Mouse (Mus musculus) hindbrain, embryonic 11.5 days (tissue): ENCODE measurements at regions not wholly inside any gene's neighbourhood (a gene's known extent, or its start where the extent isn't known, plus 50 kb on each side); places are given as distances from the start of the nearest gene placed in this dataset.
"Not testable (repeated sequence)": the region's sequence is repeated elsewhere in the genome, so short reads cannot be mapped to it uniquely, and the experiment has no call there.

Experiments used
- ATAC-seq: fragments of 200-750 bp; cut with Nextera tagmentation; 2 replicates; pipeline ENCODE4 v1.8.0; 2017; ENCODE audit warnings: mild to moderate bottlenecking, moderate TSS enrichment, moderate library complexity; ENCODE audit not compliant: low FRiP score
- DNase-seq: peaks from one replicate; pipeline ENCODE4 v3.0.0-alpha.2; 2015; ENCODE audit warnings: low spot score
- H3K27ac ChIP-seq: fragments of 300-500 bp; sonication (generic); 2 replicates; pipeline ENCODE4 v1.5.1; 2014; ENCODE audit warnings: mild to moderate bottlenecking, low read depth, low read length
- H3K27me3 ChIP-seq: fragments of 300-500 bp; sonication (generic); 2 replicates; pipeline ENCODE4 v1.6.1; 2014; ENCODE audit warnings: mild to moderate bottlenecking, low read length, moderate library complexity, mixed read lengths; ENCODE audit not compliant: control insufficient read depth, insufficient read depth
- H3K36me3 ChIP-seq: fragments of 300-500 bp; sonication (generic); 2 replicates; pipeline ENCODE4 v1.6.1; 2014; ENCODE audit warnings: mild to moderate bottlenecking, low read length, moderate library complexity, mixed read lengths; ENCODE audit not compliant: control insufficient read depth, insufficient read depth
- H3K4me1 ChIP-seq: fragments of 300-500 bp; sonication (generic); replicated peaks from 2 replicates; pipeline ENCODE4 v1.6.1; 2014; ENCODE audit warnings: low read length, mixed read lengths; ENCODE audit not compliant: control insufficient read depth, insufficient read depth
- H3K4me2 ChIP-seq: fragments of 300-500 bp; sonication (generic); replicated peaks from 2 replicates; pipeline ENCODE4 v1.6.1; 2014; ENCODE audit warnings: mild to moderate bottlenecking, low read depth, low read length
- H3K4me3 ChIP-seq: fragments of 300-500 bp; sonication (generic); 2 replicates; pipeline ENCODE4 v1.5.1; 2014; ENCODE audit warnings: low read depth, low read length
- H3K9ac ChIP-seq: fragments of 300-500 bp; sonication (generic); 2 replicates; pipeline ENCODE4 v1.6.1; 2014; ENCODE audit warnings: low read depth, low read length
- H3K9me3 ChIP-seq: fragments of 300-500 bp; sonication (generic); 2 replicates; pipeline ENCODE4 v1.6.1; 2016; ENCODE audit warnings: low read length; ENCODE audit not compliant: control insufficient read depth
- WGBS: fragments of 180-500 bp; shearing (Covaris S2); extraction: QIAGEN DNeasy Blood & Tissue Kit; methylation state at CpG from one replicate; pipeline ENCODE4 v1.1.7; 2014; 5-methylcytosine and 5-hydroxymethylcytosine counted together

GRCm38 (mm10) chr10:103984287-103984956, 158.4 kb upstream of the Gm21293 start:
- Histone ChIP-seq H3K27me3 (no peaks in the 10 kb centered on the region), H3K4me2 (no peak overlapping the region), H3K27ac (no peak overlapping the region), H3K9me3 (no peaks in the 10 kb centered on the region), H3K4me1 (no peaks in the 10 kb centered on the region), H3K9ac (no peak overlapping the region), H3K4me3 (no peak overlapping the region), H3K36me3 (no peaks in the 10 kb centered on the region)
- WGBS = 59% methylated on average over 1 of the region's 1 CpGs
- ATAC-seq (no peak), DNase-seq (no peak)

GRCm38 (mm10) chr10:104019540-104019939, 123.2 kb upstream of the Gm21293 start:
- Histone ChIP-seq H3K4me1 (no peaks in the 10 kb centered on the region), H3K27me3 (no peaks in the 10 kb centered on the region), H3K4me3 (no peak overlapping the region), H3K27ac (no peak overlapping the region), H3K4me2 (no peak overlapping the region), H3K9ac (no peak overlapping the region), H3K36me3 (no peaks in the 10 kb centered on the region), H3K9me3 (no peaks in the 10 kb centered on the region)
- DNase-seq (no peak), ATAC-seq (no peak)

- Histone ChIP-seq H3K27ac (no peak overlapping the region), H3K4me3 (no peak overlapping the region), H3K36me3 (no peaks in the 10 kb centered on the region), H3K4me2 (no peak overlapping the region), H3K27me3 (no peaks in the 10 kb centered on the region), H3K9me3 (no peaks in the 10 kb centered on the region), H3K4me1 (no peaks in the 10 kb centered on the region), H3K9ac (no peak overlapping the region)
- ATAC-seq (no peak), DNase-seq (no peak)
Measured at GRCm38 (mm10) chr10:104021593-104021992, 121.2 kb upstream of the Gm21293 start.

GRCm38 (mm10) chr10:104028162-104028561, 114.6 kb upstream of the Gm21293 start:
- no peak for ATAC-seq
- H3K4me3 ChIP-seq = no peak overlapping the region
- no peaks in the 10 kb centered on the region for H3K4me1 ChIP-seq
- H3K4me2 ChIP-seq = no peak overlapping the region
- WGBS = 54% methylated on average over 1 of the region's 1 CpGs
- no peaks in the 10 kb centered on the region for H3K27me3 ChIP-seq
- no peaks in the 10 kb centered on the region for H3K36me3 ChIP-seq
- no peak overlapping the region for H3K9ac ChIP-seq
- DNase-seq = no peak
- H3K27ac ChIP-seq = no peak overlapping the region
- no peaks in the 10 kb centered on the region for H3K9me3 ChIP-seq

GRCm38 (mm10) chr10:104032771-104033170, 110.0 kb upstream of the Gm21293 start:
- no peaks in the 10 kb centered on the region for H3K36me3 ChIP-seq
- ATAC-seq (no peak), DNase-seq (no peak)
- no peaks in the 10 kb centered on the region for H3K9me3 ChIP-seq
- WGBS = 72% methylated on average over 3 of the region's 3 CpGs
- no peaks in the 10 kb centered on the region for H3K27me3 ChIP-seq
- H3K9ac ChIP-seq = no peak overlapping the region
- no peak overlapping the region for H3K4me2 ChIP-seq
- no peak overlapping the region for H3K4me3 ChIP-seq
- H3K27ac ChIP-seq = no peak overlapping the region
- H3K4me1 ChIP-seq = no peaks in the 10 kb centered on the region

- H3K27ac ChIP-seq, H3K4me1 ChIP-seq, H3K4me2 ChIP-seq, H3K36me3 ChIP-seq, ATAC-seq, DNase-seq, H3K9ac ChIP-seq, H3K27me3 ChIP-seq, H3K4me3 ChIP-seq, H3K9me3 ChIP-seq: not testable (repeated sequence)
- 81% methylated on average over 2 of the region's 2 CpGs for WGBS
Measured at GRCm38 (mm10) chr10:104041729-104042386, 100.9 kb upstream of the Gm21293 start.

GRCm38 (mm10) chr10:104042387-104042775, 100.4 kb upstream of the Gm21293 start:
- Histone ChIP-seq H3K4me2 (no peak overlapping the region), H3K4me3 (no peak overlapping the region), H3K4me1 (no peaks in the 10 kb centered on the region), H3K27ac (no peak overlapping the region), H3K36me3 (no peaks in the 10 kb centered on the region), H3K9ac (no peak overlapping the region), H3K9me3 (no peaks in the 10 kb centered on the region), H3K27me3 (no peaks in the 10 kb centered on the region)
- DNase-seq (no peak), ATAC-seq (no peak)
- WGBS = 73% methylated on average over 1 of the region's 1 CpGs

- H3K4me2 ChIP-seq = no peak overlapping the region
- DNase-seq (no peak), ATAC-seq (no peak)
- H3K4me1 ChIP-seq = no peaks in the 10 kb centered on the region
- 82% methylated on average over 1 of the region's 1 CpGs for WGBS
- no peak overlapping the region for H3K27ac ChIP-seq
- no peaks in the 10 kb centered on the region for H3K9me3 ChIP-seq
- no peak overlapping the region for H3K4me3 ChIP-seq
- H3K27me3 ChIP-seq = no peaks in the 10 kb centered on the region
- no peak overlapping the region for H3K9ac ChIP-seq
- H3K36me3 ChIP-seq = no peaks in the 10 kb centered on the region
Measured at GRCm38 (mm10) chr10:104043569-104043968, 99.2 kb upstream of the Gm21293 start.
